Mouse (Mus musculus) stomach, embryonic 16.5 days (tissue): ENCODE measurements around the gene Ccdc148. TPM values are rescaled to one million over a fixed set of nuclear protein-coding genes. Genes with fewer than 3 reads are reported as not detected.

Experiments used
- ATAC-seq: fragments of 200-750 bp; cut with Nextera tagmentation; 2 replicates; pipeline ENCODE4 v1.8.0; 2017; ENCODE audit warnings: moderate number of reproducible peaks, moderate TSS enrichment; ENCODE audit not compliant: insufficient read depth, low FRiP score
- H3K27ac ChIP-seq: fragments of 300-500 bp; sonication (generic); 2 replicates; pipeline ENCODE4 v1.5.1; 2014; ENCODE audit warnings: low read length
- H3K27me3 ChIP-seq: fragments of 300-500 bp; sonication (generic); 2 replicates; pipeline ENCODE4 v1.6.1; 2014; ENCODE audit warnings: low read length, control low read depth, mixed read lengths; ENCODE audit not compliant: control insufficient read depth, insufficient read depth
- H3K36me3 ChIP-seq: fragments of 300-500 bp; sonication (generic); 2 replicates; pipeline ENCODE4 v1.6.1; 2014; ENCODE audit warnings: low read length; ENCODE audit not compliant: control insufficient read depth, insufficient read depth
- H3K4me1 ChIP-seq: fragments of 300-500 bp; sonication (generic); 2 replicates; pipeline ENCODE4 v1.6.1; 2014; ENCODE audit warnings: low read length, control low read depth, mixed read lengths; ENCODE audit not compliant: control insufficient read depth, insufficient read depth
- H3K4me2 ChIP-seq: fragments of 300-500 bp; sonication (generic); 2 replicates; pipeline ENCODE4 v1.6.1; 2014; ENCODE audit warnings: low read depth, low read length, mixed read lengths
- H3K4me3 ChIP-seq: fragments of 300-500 bp; sonication (generic); replicated peaks from 2 replicates; pipeline ENCODE4 v1.5.1; 2014; ENCODE audit warnings: mild to moderate bottlenecking, low read length
- H3K9ac ChIP-seq: fragments of 300-500 bp; sonication (generic); 2 replicates; pipeline ENCODE4 v1.6.1; 2014; ENCODE audit warnings: low read length
- H3K9me3 ChIP-seq: fragments of 300-500 bp; sonication (generic); replicated peaks from 2 replicates; pipeline ENCODE4 v1.6.1; 2016; ENCODE audit warnings: low read length, control low read depth; ENCODE audit not compliant: control insufficient read depth
- WGBS: fragments of 180-500 bp; shearing (Covaris S2); extraction: QIAGEN DNeasy Blood & Tissue Kit; methylation state at CpG from one replicate; pipeline ENCODE4 v1.1.7; 2014; 5-methylcytosine and 5-hydroxymethylcytosine counted together
- polyA plus RNA-seq: library from polyadenylated mRNA; unstranded; fragments of >200 nt; fragmentation: Nextera tagmentation; extraction: Ambion mirVana; gene quantifications from 2 replicates; pipeline ENCODE4 v1.2.1, GENCODE M21; 2015

Ccdc148 gene
- polyA plus RNA-seq, 1 experiment from 2014 or later = 0.93 TPM

GRCm38 (mm10) chr2:59184107-59185064 lies 23.9 kb upstream of the Ccdc148 start:
- Histone ChIP-seq H3K9ac (no peak overlapping the region), H3K4me1 (peaks cover 7% of the 10 kb centered on the region), H3K4me3 (no peak overlapping the region), H3K9me3 (no peaks in the 10 kb centered on the region), H3K27ac (no peak overlapping the region), H3K27me3 (no peaks in the 10 kb centered on the region), H3K36me3 (peaks cover 4% of the 10 kb centered on the region; the same call in 1 of the 2 replicates), H3K4me2 (no peak overlapping the region)
- no peak for ATAC-seq
- WGBS = 89% methylated on average over 11 of the region's 11 CpGs

- peaks cover 4% of the 10 kb centered on the region; the same call in 1 of the 2 replicates for H3K36me3 ChIP-seq
- H3K4me3 ChIP-seq = no peak overlapping the region
- no peaks in the 10 kb centered on the region for H3K9me3 ChIP-seq
- no peak overlapping the region for H3K4me2 ChIP-seq
- WGBS = 67% methylated on average over 4 of the region's 4 CpGs
- H3K4me1 ChIP-seq = peaks cover 15% of the 10 kb centered on the region
- no peaks in the 10 kb centered on the region for H3K27me3 ChIP-seq
- ATAC-seq = no peak
- no peak overlapping the region for H3K9ac ChIP-seq
- H3K27ac ChIP-seq = no peak overlapping the region
Observed at GRCm38 (mm10) chr2:59183541-59183940, 23.1 kb upstream of the Ccdc148 start.

- H3K4me1 ChIP-seq = peaks cover 25% of the 10 kb centered on the region
- H3K36me3 ChIP-seq = no peaks in the 10 kb centered on the region
- 81% methylated on average over 15 of the region's 15 CpGs for WGBS
- no peak overlapping the region for H3K4me3 ChIP-seq
- H3K27me3 ChIP-seq = no peaks in the 10 kb centered on the region
- H3K27ac ChIP-seq = no peak overlapping the region
- no peaks in the 10 kb centered on the region for H3K9me3 ChIP-seq
- H3K9ac ChIP-seq = no peak overlapping the region
- no peak for ATAC-seq
- H3K4me2 ChIP-seq = no peak overlapping the region
Observed at GRCm38 (mm10) chr2:59181321-59182113, 21.0 kb upstream of the Ccdc148 start.

GRCm38 (mm10) chr2:59179487-59179886 lies 19.0 kb upstream of the Ccdc148 start:
- WGBS = 40% methylated on average over 5 of the region's 5 CpGs
- Histone ChIP-seq H3K9me3 (no peaks in the 10 kb centered on the region), H3K4me3 (no peak overlapping the region), H3K4me1 (peaks cover 31% of the 10 kb centered on the region), H3K36me3 (no peaks in the 10 kb centered on the region), H3K27me3 (no peaks in the 10 kb centered on the region), H3K9ac (no peak overlapping the region), H3K27ac (peak overlapping the region; percentile 47), H3K4me2 (0 out of 2 replicates have a peak overlapping the region, but pooled peaks have one; percentile 30)
- ATAC-seq = no peak

GRCm38 (mm10) chr2:59178960-59179359 lies 18.5 kb upstream of the Ccdc148 start:
- peak overlapping the region; percentile 30; the same call in 1 of the 2 replicates for H3K4me2 ChIP-seq
- H3K9me3 ChIP-seq = no peaks in the 10 kb centered on the region
- peak; percentile 81 for ATAC-seq
- 26% methylated on average over 4 of the region's 4 CpGs for WGBS
- H3K4me3 ChIP-seq = no peak overlapping the region
- H3K36me3 ChIP-seq = no peaks in the 10 kb centered on the region
- no peaks in the 10 kb centered on the region for H3K27me3 ChIP-seq
- H3K27ac ChIP-seq = peak overlapping the region; percentile 66
- peaks cover 31% of the 10 kb centered on the region for H3K4me1 ChIP-seq
- no peak overlapping the region for H3K9ac ChIP-seq

GRCm38 (mm10) chr2:59178191-59178590 lies 17.7 kb upstream of the Ccdc148 start:
- H3K27ac ChIP-seq = peak overlapping the region; percentile 66
- 77% methylated on average over 8 of the region's 8 CpGs for WGBS

GRCm38 (mm10) chr2:59175926-59176325 lies 15.4 kb upstream of the Ccdc148 start:
- no peaks in the 10 kb centered on the region for H3K27me3 ChIP-seq
- WGBS = 65% methylated on average over 6 of the region's 6 CpGs
- H3K4me1 ChIP-seq = peaks cover 49% of the 10 kb centered on the region
- H3K4me2 ChIP-seq = peak overlapping the region; percentile 36
- peak overlapping the region; percentile 89 for H3K27ac ChIP-seq
- H3K9me3 ChIP-seq = no peaks in the 10 kb centered on the region
- peak overlapping the region; percentile 4; the same call in 1 of the 2 replicates for H3K9ac ChIP-seq
- no peak overlapping the region for H3K4me3 ChIP-seq
- H3K36me3 ChIP-seq = no peaks in the 10 kb centered on the region
- ATAC-seq = peak; percentile 85

More at GRCm38 (mm10) chr2:59178191-59178590, 17.7 kb upstream of the Ccdc148 start:
- H3K9me3 ChIP-seq = no peaks in the 10 kb centered on the region
- ATAC-seq = no peak
- H3K4me1 ChIP-seq = peaks cover 33% of the 10 kb centered on the region
- no peaks in the 10 kb centered on the region for H3K36me3 ChIP-seq
- no peaks in the 10 kb centered on the region for H3K27me3 ChIP-seq
- no peak overlapping the region for H3K9ac ChIP-seq
- no peak overlapping the region for H3K4me3 ChIP-seq
- no peak overlapping the region; the same call in 1 of the 2 replicates for H3K4me2 ChIP-seq

- WGBS = 55% methylated on average over 5 of the region's 5 CpGs
- H3K27ac ChIP-seq = peak overlapping the region; percentile 36
- H3K27me3 ChIP-seq = no peaks in the 10 kb centered on the region
- H3K36me3 ChIP-seq = no peaks in the 10 kb centered on the region
- H3K4me1 ChIP-seq = peaks cover 35% of the 10 kb centered on the region; the same call in 1 of the 2 replicates
- no peak overlapping the region for H3K4me3 ChIP-seq
- no peak overlapping the region for H3K4me2 ChIP-seq
- H3K9me3 ChIP-seq = no peaks in the 10 kb centered on the region
- no peak overlapping the region for H3K9ac ChIP-seq
- ATAC-seq = no peak
Observed at GRCm38 (mm10) chr2:59171533-59171932, 11.1 kb upstream of the Ccdc148 start.
